11 mouse cellular contexts compared by ENCODE assay signal in the genomic region with DNA sequence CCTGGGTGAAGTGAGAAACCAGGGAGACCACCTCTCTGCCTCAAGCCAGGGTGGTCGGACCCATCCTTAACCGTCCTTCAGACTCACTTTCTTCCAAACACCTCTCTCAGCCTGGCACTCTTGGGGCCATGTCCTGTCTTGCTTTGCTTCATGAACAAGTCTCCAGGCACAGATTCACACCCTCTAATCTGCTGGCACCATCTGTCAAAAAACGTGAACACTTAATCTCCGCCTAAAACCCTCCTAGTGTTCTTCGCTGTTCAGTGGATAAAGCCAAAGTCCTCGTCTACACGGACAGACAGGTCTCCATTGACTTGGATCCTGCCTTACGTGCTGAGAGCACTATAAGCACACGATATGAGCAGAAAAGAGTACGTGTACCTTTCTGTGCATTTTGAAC. TPM values are rescaled to one million over a fixed set of nuclear protein-coding genes. Genes with fewer than 3 reads are reported as not detected.
A peak's percentile ranks its signal among the peaks of the same experiment; 100 is the strongest.
DNase-seq lines count a peak whose midpoint lies in the region; ATAC-seq and TF ChIP-seq lines count a peak whose summit lies in the region.
"Had no signal": no experiment of that assay in that cellular context is flagged by ENCODE, and none has a peak within 500 bp of the region (broad histone marks: within the 10 kb centered on the region; RNA-seq: fewer than 3 reads in every experiment).

Tmem215 (plus strand) TSS at position 301 of the 400 bp plus-strand sequence.

- H3K27me3 ChIP-seq in embryonic facial prominence, embryonic 15.5 days, result peaks cover 32% of the 10 kb centered on the region
- H3K27me3 ChIP-seq in intestine, embryonic 16.5 days (replicated peaks; ENCODE audit: control insufficient read depth, insufficient read depth, low read length), result peaks cover 18% of the 10 kb centered on the region
- H3K27me3 ChIP-seq in midbrain, postnatal 0 days (ENCODE audit: insufficient read depth, low read length), result peaks cover 14% of the 10 kb centered on the region

- DNase-seq in left cerebral cortex, adult 18-20 months (ENCODE audit: low spot score in 2 of 2), result no peak
- DNase-seq in left cerebral cortex, postnatal 4 days, result no peak
- DNase-seq in midbrain, postnatal 0 days (ENCODE audit: low spot score), result no peak
- no peak for DNase-seq in adipocyte (ENCODE audit: low spot score)
- DNase-seq in thymus, postnatal 10 days (ENCODE audit: low spot score in 2 of 2), result no peak
- DNase-seq in gastrocnemius, adult 2 months, result no peak
- DNase-seq: cerebellum, postnatal 10 days; kidney, postnatal 25 days had no signal

- H3K4me2 ChIP-seq in embryonic facial prominence, embryonic 15.5 days (replicated peaks), result peak within 1 kb of the TSS; percentile 62
- H3K4me2 ChIP-seq in intestine, embryonic 16.5 days (ENCODE audit: low read depth, low read length), result peak within 1 kb of the TSS; percentile 80
- peak within 1 kb of the TSS; percentile 88 for H3K4me2 ChIP-seq in midbrain, postnatal 0 days (ENCODE audit: low read depth, low read length, poor library complexity, severe bottlenecking)

- ATAC-seq in embryonic facial prominence, embryonic 15.5 days (ENCODE audit: insufficient number of reproducible peaks, low FRiP score, low TSS enrichment, low read depth), result no peak
- ATAC-seq in intestine, embryonic 16.5 days, result no peak
- no peak for ATAC-seq in midbrain, postnatal 0 days (ENCODE audit: low FRiP score)

- no peak within 1 kb of the TSS for H3K27ac ChIP-seq in embryonic facial prominence, embryonic 15.5 days (replicated peaks)
- H3K27ac ChIP-seq in intestine, embryonic 16.5 days (ENCODE audit: low read length), result no peak within 1 kb of the TSS
- H3K27ac ChIP-seq in midbrain, postnatal 0 days (ENCODE audit: low read depth, low read length), result no peak within 1 kb of the TSS
- no peak within 1 kb of the TSS for H3K27ac ChIP-seq in gastrocnemius, adult 2 months

- TF ChIP-seq CTCF in midbrain, postnatal 0 days (IDR thresholded peaks at IDR 0.05), result no peak
- no peak for TF ChIP-seq CTCF in gastrocnemius, adult 2 months (IDR thresholded peaks at IDR 0.05)

- no peak within 1 kb of the TSS for H3K9ac ChIP-seq in embryonic facial prominence, embryonic 15.5 days
- peak within 1 kb of the TSS; percentile 60 for H3K9ac ChIP-seq in intestine, embryonic 16.5 days (ENCODE audit: low read depth, low read length)
- peak within 1 kb of the TSS; percentile 63 for H3K9ac ChIP-seq in midbrain, postnatal 0 days (replicated peaks; ENCODE audit: low read length, poor library complexity, severe bottlenecking)

- H3K4me3 ChIP-seq in embryonic facial prominence, embryonic 15.5 days (replicated peaks), result peak within 1 kb of the TSS; percentile 42
- H3K4me3 ChIP-seq in intestine, embryonic 16.5 days (ENCODE audit: low read length), result peak within 1 kb of the TSS; percentile 47
- peak within 1 kb of the TSS; percentile 56 for H3K4me3 ChIP-seq in midbrain, postnatal 0 days (ENCODE audit: low read depth, low read length)
- H3K4me3 ChIP-seq in gastrocnemius, adult 2 months, result no peak within 1 kb of the TSS

- H3K9me3 ChIP-seq in embryonic facial prominence, embryonic 15.5 days (replicated peaks), result no peaks in the 10 kb centered on the region
- H3K9me3 ChIP-seq in intestine, embryonic 16.5 days (ENCODE audit: control insufficient read depth, low read length), result no peaks in the 10 kb centered on the region
- H3K9me3 ChIP-seq in midbrain, postnatal 0 days (ENCODE audit: low read length), result no peaks in the 10 kb centered on the region

- no peaks in the 10 kb centered on the region for H3K36me3 ChIP-seq in embryonic facial prominence, embryonic 15.5 days
- H3K36me3 ChIP-seq in intestine, embryonic 16.5 days (ENCODE audit: control insufficient read depth, insufficient read depth, low read length), result no peaks in the 10 kb centered on the region
- H3K36me3 ChIP-seq in midbrain, postnatal 0 days (ENCODE audit: insufficient read depth, low read length), result no peaks in the 10 kb centered on the region

- WGBS in embryonic facial prominence, embryonic 15.5 days, result 59% methylated on average over 10 of the region's 10 CpGs
- WGBS in intestine, embryonic 16.5 days, result 89% methylated on average over 10 of the region's 10 CpGs
- 78% methylated on average over 10 of the region's 10 CpGs for WGBS in midbrain, postnatal 0 days

- peaks cover 14% of the 10 kb centered on the region for H3K4me1 ChIP-seq in embryonic facial prominence, embryonic 15.5 days
- H3K4me1 ChIP-seq in intestine, embryonic 16.5 days (ENCODE audit: control insufficient read depth, insufficient read depth, low read length), result no peaks in the 10 kb centered on the region; the same call in 1 of the 2 replicates
- H3K4me1 ChIP-seq in midbrain, postnatal 0 days (ENCODE audit: insufficient read depth, low read length), result no peaks in the 10 kb centered on the region

- intact Hi-C loops in left cerebral cortex, postnatal 4 days (cut with DNase I), result loop anchor here (10.0 kb wide), 1 partner anchor 167 kb away; no protein-coding TSS in a partner anchor
- intact Hi-C loops in gastrocnemius, adult 2 months (cut with DNase I), result no loop called here

RNA-seq across cellular contexts. Expression of gene Tmem215, which starts in this region (rescaled TPM):
- total RNA-seq in left cerebral cortex, adult 18-20 months (2021), result 10 to 100 TPM; 19.2 to 24.9 TPM
- 1 to 10 TPM; 1.5 to 2.5 TPM for total RNA-seq in left cerebral cortex, postnatal 4 days (2021)
- 0.83 and 1.2 TPM in 2 replicates for polyA plus RNA-seq in embryonic facial prominence, embryonic 15.5 days (2015; fragmentation: Nextera tagmentation; extraction: Ambion mirVana)
- 1.0 and 1.3 TPM in 2 replicates for polyA plus RNA-seq in intestine, embryonic 16.5 days (2015; fragmentation: Nextera tagmentation; extraction: Ambion mirVana)
- total RNA-seq in midbrain, postnatal 0 days (2014; rRNA removed), result 0.88 and 2.5 TPM in 2 replicates
- polyA plus RNA-seq in midbrain, postnatal 0 days (2015; fragmentation: Nextera tagmentation; extraction: Ambion mirVana), result 1.6 and 2.1 TPM in 2 replicates
- total RNA-seq in gastrocnemius, adult 2 months (2021), result not detected
- total RNA-seq: MEL had no signal
